Mouse (Mus musculus) liver, embryonic 15.5 days (tissue): ENCODE data around the gene Ctc1. TPM values are rescaled to one million over a fixed set of nuclear protein-coding genes. Genes with fewer than 3 reads are reported as not detected.

Experiments
- ATAC-seq: fragments of 200-750 bp; cut with Nextera tagmentation; 2 replicates; pipeline ENCODE4 v1.8.0; 2017; ENCODE audit warnings: moderate number of reproducible peaks, mild to moderate bottlenecking, moderate library complexity; ENCODE audit not compliant: insufficient read depth
- H3K27ac ChIP-seq: fragments of 300-500 bp; sonication (generic); replicated peaks from 2 replicates; pipeline ENCODE4 v1.5.1; 2015; ENCODE audit warnings: mild to moderate bottlenecking, inconsistent platforms
- H3K27me3 ChIP-seq: fragments of 300-500 bp; sonication (generic); 2 replicates; pipeline ENCODE4 v1.6.1; 2015; ENCODE audit warnings: mild to moderate bottlenecking, inconsistent platforms
- H3K36me3 ChIP-seq: fragments of 300-500 bp; sonication (generic); replicated peaks from 2 replicates; pipeline ENCODE4 v1.6.1; 2015; ENCODE audit warnings: moderate library complexity, mild to moderate bottlenecking, inconsistent platforms
- H3K4me1 ChIP-seq: fragments of 300-500 bp; sonication (generic); replicated peaks from 2 replicates; pipeline ENCODE4 v1.6.1; 2015; ENCODE audit warnings: inconsistent platforms
- H3K4me2 ChIP-seq: fragments of 300-500 bp; sonication (generic); 2 replicates; pipeline ENCODE4 v1.6.1; 2015; ENCODE audit warnings: moderate library complexity, mild to moderate bottlenecking, inconsistent platforms
- H3K4me3 ChIP-seq: fragments of 300-500 bp; sonication (generic); replicated peaks from 2 replicates; pipeline ENCODE4 v1.5.1; 2015; ENCODE audit warnings: mild to moderate bottlenecking, inconsistent platforms
- H3K9ac ChIP-seq: fragments of 300-500 bp; sonication (generic); 2 replicates; pipeline ENCODE4 v1.6.1; 2015; ENCODE audit warnings: moderate library complexity, mild to moderate bottlenecking, inconsistent platforms
- H3K9me3 ChIP-seq: fragments of 300-500 bp; sonication (generic); replicated peaks from 2 replicates; pipeline ENCODE4 v1.6.1; 2016; ENCODE audit warnings: inconsistent platforms
- WGBS: fragments of 180-500 bp; shearing (Covaris S2); methylation state at CpG from one replicate; pipeline ENCODE4 v1.1.7; 2015; ENCODE audit warnings: mixed read lengths; ENCODE audit not compliant: insufficient replicate concordance; 5-methylcytosine and 5-hydroxymethylcytosine counted together
- polyA plus RNA-seq: library from polyadenylated mRNA; unstranded; fragments of >200 nt; fragmentation: Nextera tagmentation; extraction: Ambion mirVana; gene quantifications from 2 replicates; pipeline ENCODE4 v1.2.1, GENCODE M21; 2015

Gene Ctc1
- polyA plus RNA-seq, 1 experiment from 2014 or later = 20.9 TPM

DNA sequence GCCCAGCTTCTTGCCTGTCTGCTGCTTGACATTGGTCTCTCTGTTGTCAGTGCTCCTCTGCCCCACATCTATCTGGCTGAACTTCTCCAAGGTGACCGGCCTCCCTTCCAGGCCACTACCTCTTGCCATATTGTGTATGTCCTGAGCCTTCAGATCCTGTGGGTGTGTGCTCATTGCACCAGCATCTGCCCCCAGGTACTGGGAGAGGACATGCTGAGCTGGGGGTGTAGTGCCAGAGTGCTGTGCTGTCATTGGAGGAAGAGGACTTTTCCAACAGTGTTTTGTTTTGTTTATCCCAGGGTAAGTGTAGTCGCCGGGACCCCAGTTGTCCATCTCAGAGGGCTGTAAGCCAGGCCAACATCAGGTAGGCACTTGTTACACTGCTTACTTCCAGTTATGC is 18.9 kb downstream of the Ctc1 start:
- Histone ChIP-seq H3K4me1 (peaks cover 45% of the 10 kb centered on the region), H3K36me3 (peaks cover 56% of the 10 kb centered on the region), H3K4me3 (no peak overlapping the region), H3K27ac (no peak overlapping the region), H3K9me3 (no peaks in the 10 kb centered on the region), H3K9ac (no peak overlapping the region), H3K4me2 (no peak overlapping the region), H3K27me3 (no peaks in the 10 kb centered on the region)
- ATAC-seq = no peak
- WGBS = 83% methylated on average over 3 of the region's 3 CpGs

DNA sequence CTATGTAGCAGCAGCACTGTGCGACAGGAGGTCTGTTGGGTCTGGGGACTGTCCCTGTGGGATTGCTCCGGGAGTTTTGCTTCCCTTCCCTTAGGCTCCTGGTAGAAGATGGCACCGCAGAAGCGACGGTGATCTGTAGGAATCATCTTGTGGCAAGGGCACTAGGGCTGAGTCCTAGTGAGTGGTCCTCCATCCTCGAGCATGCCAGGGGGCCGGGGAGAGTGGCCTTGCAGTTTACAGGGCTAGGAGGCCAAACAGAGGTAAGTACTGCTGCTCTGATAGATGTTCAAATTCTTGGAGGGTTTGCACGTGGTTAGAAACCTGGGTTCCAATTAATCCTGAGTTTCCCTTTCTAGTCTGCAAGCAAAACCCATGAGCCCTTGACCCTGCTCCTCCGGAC is 19.7 kb downstream of the Ctc1 start:
- Histone ChIP-seq H3K36me3 (peaks cover 48% of the 10 kb centered on the region), H3K27ac (peak overlapping the region; percentile 45; the same call in 1 of the 2 replicates), H3K27me3 (no peaks in the 10 kb centered on the region), H3K9ac (no peak overlapping the region), H3K4me1 (peaks cover 52% of the 10 kb centered on the region), H3K4me2 (peak overlapping the region; percentile 88), H3K9me3 (no peaks in the 10 kb centered on the region), H3K4me3 (peak overlapping the region; percentile 71; the same call in 1 of the 2 replicates)
- 78% methylated on average over 9 of the region's 9 CpGs for WGBS
- ATAC-seq = no peak

DNA sequence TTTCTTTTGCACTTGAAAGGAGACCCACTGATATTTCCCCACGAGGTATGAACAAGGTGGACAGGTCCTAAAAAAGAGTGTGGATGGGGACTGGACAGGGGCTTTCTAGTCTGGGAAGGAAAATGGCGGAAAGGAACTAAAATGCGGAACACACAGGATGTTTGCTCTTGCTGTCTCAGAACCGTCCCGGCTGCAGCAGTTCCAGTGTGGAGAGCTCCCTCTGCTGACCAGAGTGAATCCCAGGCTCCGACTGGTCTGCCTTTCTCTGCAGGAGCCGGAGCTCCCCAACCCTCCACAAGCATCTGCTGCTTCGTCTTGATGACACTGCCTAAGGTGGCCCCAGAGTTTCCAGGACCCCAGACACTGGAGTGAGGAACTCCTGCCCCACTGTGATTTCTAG is 20.1 kb downstream of the Ctc1 start:
- Histone ChIP-seq H3K4me2 (peak overlapping the region; percentile 88), H3K27ac (peak overlapping the region; percentile 45; the same call in 1 of the 2 replicates), H3K36me3 (peaks cover 44% of the 10 kb centered on the region), H3K4me3 (peak overlapping the region; percentile 71), H3K4me1 (peaks cover 56% of the 10 kb centered on the region), H3K9ac (0 out of 2 replicates have a peak overlapping the region, but pooled peaks have one; percentile 3), H3K9me3 (no peaks in the 10 kb centered on the region), H3K27me3 (no peaks in the 10 kb centered on the region)
- peak; percentile 17 for ATAC-seq
- 5% methylated on average over 8 of the region's 8 CpGs for WGBS

DNA sequence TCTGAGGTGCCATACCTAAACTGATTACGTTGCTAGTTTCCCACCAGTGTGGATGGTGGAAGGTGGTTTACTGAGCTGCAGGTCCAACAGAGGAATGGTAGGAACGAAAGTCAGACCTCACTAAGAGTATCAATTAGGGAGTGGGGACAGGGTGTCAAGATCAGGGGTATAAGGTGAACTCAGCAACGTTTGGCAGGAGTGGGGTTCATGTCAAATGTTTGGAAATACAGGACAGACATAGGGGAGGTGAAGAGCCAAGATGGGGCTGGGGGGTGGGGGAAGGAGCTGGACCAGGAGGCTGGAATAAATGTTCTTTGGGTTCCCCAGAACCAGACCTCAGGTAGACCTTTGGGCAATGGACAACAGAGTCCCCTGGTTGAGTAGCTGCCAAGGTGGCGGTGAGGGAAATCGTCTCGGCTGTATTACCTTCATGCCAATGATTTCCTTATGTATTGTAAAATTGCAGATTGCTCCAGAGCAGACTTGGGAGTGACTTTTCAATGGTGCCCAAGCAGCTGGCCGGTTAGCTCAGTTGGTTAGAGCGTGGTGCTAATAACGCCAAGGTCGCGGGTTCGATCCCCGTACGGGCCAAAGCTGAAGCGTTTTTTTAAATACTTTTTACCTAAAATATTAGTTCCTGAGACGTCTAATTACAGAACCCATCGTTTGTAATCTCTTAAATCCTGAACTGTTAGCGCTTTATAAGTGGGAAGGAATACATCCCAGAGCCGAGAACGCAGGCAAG is 20.9 kb downstream of the Ctc1 start:
- Histone ChIP-seq H3K9ac (peak overlapping the region; percentile 64), H3K27ac (peak overlapping the region; percentile 79), H3K4me1 (peaks cover 60% of the 10 kb centered on the region), H3K36me3 (peaks cover 36% of the 10 kb centered on the region), H3K27me3 (no peaks in the 10 kb centered on the region), H3K4me2 (peak overlapping the region; percentile 88), H3K9me3 (no peaks in the 10 kb centered on the region), H3K4me3 (peak overlapping the region; percentile 71)
- WGBS = 8% methylated on average over 20 of the region's 20 CpGs
- ATAC-seq = peak; percentile 10; the same call in 1 of the 2 replicates

DNA sequence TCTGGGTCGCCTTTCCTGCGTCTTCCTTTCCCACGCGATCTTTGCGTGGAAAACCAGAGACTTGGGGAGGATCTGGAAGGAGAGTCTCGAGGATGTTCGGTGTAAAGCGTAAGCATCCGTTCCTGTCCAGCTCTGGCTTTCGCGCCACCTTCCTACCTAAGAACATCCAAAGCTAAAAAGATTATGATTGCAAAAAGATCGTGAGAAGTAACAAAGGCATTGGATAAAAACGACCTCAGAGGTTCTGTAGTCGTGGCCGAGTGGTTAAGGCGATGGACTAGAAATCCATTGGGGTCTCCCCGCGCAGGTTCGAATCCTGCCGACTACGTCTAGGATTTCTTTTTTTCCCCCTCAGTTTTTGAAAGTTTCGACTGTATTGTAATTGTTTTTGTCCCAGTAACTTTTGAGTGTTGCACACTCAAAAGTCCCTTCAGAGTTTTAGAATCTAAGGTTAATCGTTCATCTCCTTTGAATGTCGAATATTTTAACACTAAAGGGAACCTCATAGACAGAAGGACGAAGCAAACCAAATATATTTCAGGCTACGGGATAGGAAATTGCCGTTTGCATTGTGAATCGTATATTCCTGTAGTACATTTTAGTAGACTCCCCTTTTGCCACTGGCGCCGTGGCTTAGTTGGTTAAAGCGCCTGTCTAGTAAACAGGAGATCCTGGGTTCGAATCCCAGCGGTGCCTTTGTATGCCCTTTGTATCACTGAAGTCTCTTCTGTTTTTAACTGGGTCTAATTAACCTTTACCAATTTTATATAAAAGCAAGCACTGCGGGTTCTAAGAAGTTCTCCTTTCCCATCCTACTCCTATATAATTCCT is 21.7 kb downstream of the Ctc1 start:
- peak; percentile 35 for ATAC-seq
- under 1% methylated on average over 34 of the region's 34 CpGs for WGBS

DNA sequence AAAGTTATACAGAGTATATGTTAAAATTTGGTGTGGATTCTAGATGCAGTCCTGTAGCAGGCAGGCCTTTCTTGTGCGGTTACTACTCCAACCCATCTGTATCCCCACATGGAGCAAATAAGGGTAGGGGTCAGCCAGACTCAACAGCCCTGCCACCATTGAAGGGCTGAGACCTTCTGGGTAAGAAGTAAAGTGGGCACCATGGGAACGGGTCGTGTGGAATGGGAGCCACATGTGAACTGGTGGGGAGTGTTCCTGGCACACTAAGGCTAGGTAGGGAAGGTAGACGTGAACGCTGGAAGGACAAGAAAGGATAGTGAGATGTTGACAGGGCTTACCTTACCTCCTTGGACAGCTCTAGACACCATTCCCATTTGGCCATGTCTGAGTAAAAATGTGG is 22.5 kb downstream of the Ctc1 start:
- ATAC-seq = no peak
- Histone ChIP-seq H3K4me1 (peaks cover 63% of the 10 kb centered on the region), H3K36me3 (peaks cover 25% of the 10 kb centered on the region), H3K4me2 (peak overlapping the region; percentile 30; the same call in 1 of the 2 replicates), H3K9me3 (no peaks in the 10 kb centered on the region), H3K9ac (no peak overlapping the region), H3K27me3 (no peaks in the 10 kb centered on the region), H3K27ac (no peak overlapping the region), H3K4me3 (no peak overlapping the region)
- WGBS = 72% methylated on average over 5 of the region's 5 CpGs

More for the DNA sequence above, 21.7 kb downstream of the Ctc1 start:
- Histone ChIP-seq H3K4me1 (peaks cover 60% of the 10 kb centered on the region), H3K9me3 (no peaks in the 10 kb centered on the region), H3K36me3 (peaks cover 30% of the 10 kb centered on the region), H3K4me3 (peak overlapping the region; percentile 71), H3K27ac (peak overlapping the region; percentile 79), H3K27me3 (no peaks in the 10 kb centered on the region), H3K9ac (peak overlapping the region; percentile 64), H3K4me2 (peak overlapping the region; percentile 88)

DNA sequence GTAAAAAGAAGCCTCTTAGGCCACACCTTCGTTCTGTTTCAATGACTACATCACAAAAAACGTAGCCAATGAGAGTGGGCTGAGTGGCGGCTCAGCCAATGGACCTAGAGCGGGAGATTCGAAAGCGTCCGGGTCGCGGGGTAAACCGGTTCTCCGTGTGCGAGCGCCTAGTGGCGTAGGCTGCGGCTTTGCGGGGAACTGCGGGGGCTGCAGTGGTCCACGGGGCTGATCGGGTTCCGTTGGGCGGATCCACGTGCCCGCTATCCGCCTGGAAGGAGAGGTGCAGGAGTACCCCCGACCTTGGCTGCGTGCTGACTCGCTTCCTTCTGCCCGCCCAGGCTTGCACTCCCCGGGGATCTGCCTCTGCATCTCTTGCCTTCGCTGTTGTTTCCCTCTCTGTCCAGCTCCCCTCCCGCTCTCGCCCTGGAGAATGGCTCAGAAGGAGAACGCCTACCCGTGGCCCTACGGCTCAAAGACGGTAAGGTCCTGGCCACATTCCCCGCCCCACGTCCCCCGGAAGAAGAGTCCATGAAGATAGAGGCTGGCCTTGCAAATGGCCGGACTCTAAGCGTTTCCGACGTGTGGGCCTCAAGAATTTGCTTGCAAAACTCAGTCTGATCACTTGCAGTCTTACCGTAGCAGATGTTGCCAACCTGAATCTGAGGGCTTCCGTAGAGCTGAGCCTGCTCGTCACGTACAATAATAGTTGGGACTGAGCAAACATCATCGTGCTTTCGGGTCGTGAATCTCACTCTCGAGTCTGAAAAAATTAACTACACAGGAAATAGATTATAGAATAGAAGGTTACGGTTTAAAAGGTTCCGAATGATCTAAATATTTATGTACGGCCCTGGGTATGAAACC is 30.1 kb downstream of the Ctc1 start, which contains the start of gene Aurkb:
Gene Aurkb, plus strand, starts transcription at position 117 of the 864 bp plus-strand sequence.
- peaks cover 53% of the 10 kb centered on the region for H3K4me1 ChIP-seq
- H3K4me3 ChIP-seq = peak within 1 kb of the TSS; percentile 85
- WGBS = under 1% methylated on average over 54 of the region's 54 CpGs
- ATAC-seq = peak; percentile 81
- peaks cover 36% of the 10 kb centered on the region for H3K36me3 ChIP-seq
- H3K9me3 ChIP-seq = no peaks in the 10 kb centered on the region
- no peaks in the 10 kb centered on the region for H3K27me3 ChIP-seq
- peak within 1 kb of the TSS; percentile 93 for H3K27ac ChIP-seq
- H3K4me2 ChIP-seq = peak within 1 kb of the TSS; percentile 74
- H3K9ac ChIP-seq = peak within 1 kb of the TSS; percentile 90

DNA sequence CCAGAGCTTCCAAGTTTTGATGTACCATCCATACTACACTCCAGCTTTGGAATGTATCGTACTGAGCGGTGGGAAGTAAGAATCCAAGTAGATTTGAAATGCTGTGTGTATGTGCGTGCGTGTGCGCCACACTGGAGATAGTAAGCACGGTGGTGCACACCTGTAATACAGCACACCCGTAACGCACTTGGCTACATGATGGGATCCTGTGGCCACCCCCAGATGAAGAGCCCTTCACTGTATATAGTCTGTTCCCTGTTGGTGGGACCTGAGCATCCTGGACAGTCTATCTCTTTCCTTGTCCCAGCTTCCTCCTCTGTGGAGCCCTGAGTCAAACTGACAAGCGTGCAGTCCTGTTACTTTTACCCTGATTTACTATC is 30.7 kb downstream of the Ctc1 start:
- no peaks in the 10 kb centered on the region for H3K9me3 ChIP-seq
- H3K27me3 ChIP-seq = no peaks in the 10 kb centered on the region
- peak overlapping the region; percentile 74 for H3K4me2 ChIP-seq
- peak overlapping the region; percentile 93 for H3K27ac ChIP-seq
- H3K4me1 ChIP-seq = peaks cover 55% of the 10 kb centered on the region
- peak overlapping the region; percentile 85 for H3K4me3 ChIP-seq
- H3K9ac ChIP-seq = peak overlapping the region; percentile 90
- peaks cover 42% of the 10 kb centered on the region for H3K36me3 ChIP-seq
- 7% methylated on average over 9 of the region's 9 CpGs for WGBS
- ATAC-seq = no peak

DNA sequence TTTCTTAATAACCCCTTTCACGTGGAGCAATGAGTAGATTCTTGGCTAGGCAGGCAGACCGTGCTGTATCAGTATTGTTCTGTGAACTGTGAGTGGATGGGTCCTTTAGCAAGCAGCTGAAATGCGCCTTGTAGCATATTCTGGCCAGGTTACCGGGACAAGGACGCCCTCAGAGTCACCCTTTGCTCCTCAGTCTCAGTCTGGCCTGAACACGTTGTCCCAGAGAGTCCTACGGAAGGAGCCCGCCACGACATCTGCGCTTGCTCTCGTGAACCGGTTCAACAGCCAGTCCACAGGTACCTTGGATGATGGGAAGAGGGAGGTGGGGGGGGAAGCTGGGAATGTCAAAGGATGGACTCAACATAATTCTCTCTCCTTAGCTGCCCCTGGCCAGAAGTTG is 31.9 kb downstream of the Ctc1 start:
- H3K4me2 ChIP-seq = peak overlapping the region; percentile 74
- peak overlapping the region; percentile 85 for H3K4me3 ChIP-seq
- H3K4me1 ChIP-seq = peaks cover 53% of the 10 kb centered on the region
- ATAC-seq = no peak
- H3K27ac ChIP-seq = peak overlapping the region; percentile 26; the same call in 1 of the 2 replicates
- WGBS = 87% methylated on average over 12 of the region's 12 CpGs
- H3K9ac ChIP-seq = peak overlapping the region; percentile 22; the same call in 1 of the 2 replicates
- peaks cover 54% of the 10 kb centered on the region for H3K36me3 ChIP-seq
- no peaks in the 10 kb centered on the region for H3K27me3 ChIP-seq
- H3K9me3 ChIP-seq = no peaks in the 10 kb centered on the region

DNA sequence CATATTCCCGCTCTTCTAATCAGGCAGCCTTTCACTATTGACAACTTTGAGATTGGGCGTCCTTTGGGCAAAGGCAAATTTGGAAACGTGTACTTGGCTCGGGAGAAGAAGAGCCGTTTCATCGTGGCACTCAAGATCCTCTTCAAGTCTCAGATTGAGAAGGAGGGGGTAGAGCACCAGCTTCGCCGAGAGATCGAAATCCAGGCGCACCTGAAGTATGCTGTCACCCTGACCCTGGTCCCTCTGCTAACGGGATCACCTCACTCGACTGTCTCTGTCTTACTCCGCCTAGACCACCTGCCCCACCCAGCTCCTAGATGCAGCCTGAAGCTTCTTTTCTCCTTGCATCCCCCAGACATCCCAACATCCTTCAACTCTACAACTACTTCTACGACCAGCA is 32.4 kb downstream of the Ctc1 start:
- Histone ChIP-seq H3K4me3 (peak overlapping the region; percentile 85), H3K4me1 (peaks cover 50% of the 10 kb centered on the region), H3K36me3 (peaks cover 58% of the 10 kb centered on the region), H3K27me3 (no peaks in the 10 kb centered on the region), H3K9ac (no peak overlapping the region), H3K9me3 (no peaks in the 10 kb centered on the region), H3K27ac (no peak overlapping the region), H3K4me2 (peak overlapping the region; percentile 74)
- WGBS = 87% methylated on average over 14 of the region's 14 CpGs
- ATAC-seq = no peak
